Mouse (Mus musculus) cortical plate, adult 2 months (tissue): Measurements from ENCODE around the gene Ube2l6.

ENCODE experiments used
- CTCF ChIP-seq: fragments of 200-500 bp; IDR thresholded peaks from 2 replicates; pipeline ENCODE4 v1.5.1; 2011; ENCODE audit warnings: mild to moderate bottlenecking, control low read depth, low read length; ENCODE audit not compliant: insufficient read depth; ENCODE audit errors: extremely low read depth
- POLR2A ChIP-seq: fragments of 200-500 bp; IDR thresholded peaks from 2 replicates; pipeline ENCODE4 v1.6.1; 2011; ENCODE audit warnings: mild to moderate bottlenecking, low read length, control low read depth; ENCODE audit not compliant: insufficient read depth; ENCODE audit errors: extremely low read depth

- TF ChIP-seq CTCF (no peak), POLR2A (no peak)
Observed at GRCm38 (mm10) chr2:84811880-84812279, 13.3 kb downstream of the Ube2l6 start.
